Mouse (Mus musculus) kidney, postnatal 10 days (tissue): ENCODE measurements at regions not wholly inside any gene's neighbourhood (a gene's known extent, or its start where the extent isn't known, plus 50 kb on each side); places are given as distances from the start of the nearest gene placed in this dataset.
A peak's percentile ranks its signal among the peaks of the same experiment; 100 is the strongest.

ENCODE experiments used
- DNase-seq: peaks from one replicate; pipeline ENCODE4 v3.0.0; 2021; ENCODE audit warnings: mixed read lengths

GRCm38 (mm10) chr4:39508866-39509265 lies 58.8 kb downstream of the 1700009N14Rik start:
- no peak for DNase-seq

GRCm38 (mm10) chr4:39527492-39527891 lies 77.4 kb downstream of the 1700009N14Rik start:
- no peak for DNase-seq

- no peak for DNase-seq
Measured at GRCm38 (mm10) chr4:39528661-39529060, 78.6 kb downstream of the 1700009N14Rik start.

GRCm38 (mm10) chr4:39556101-39556763 lies 106.1 kb downstream of the 1700009N14Rik start:
- DNase-seq, result no peak

- no peak for DNase-seq
Measured at GRCm38 (mm10) chr4:39597426-39597825, 147.3 kb downstream of the 1700009N14Rik start.

GRCm38 (mm10) chr4:39605046-39605445 lies 155.0 kb downstream of the 1700009N14Rik start:
- DNase-seq, result no peak

GRCm38 (mm10) chr4:39644136-39644535 lies 194.0 kb downstream of the 1700009N14Rik start:
- no peak for DNase-seq

GRCm38 (mm10) chr4:39644849-39645248 lies 194.8 kb downstream of the 1700009N14Rik start:
- DNase-seq, result no peak

- no peak for DNase-seq
Measured at GRCm38 (mm10) chr4:39660538-39660937, 210.4 kb downstream of the 1700009N14Rik start.

- no peak for DNase-seq
Measured at GRCm38 (mm10) chr4:39672609-39673008, 222.5 kb downstream of the 1700009N14Rik start.

- no peak for DNase-seq
Measured at GRCm38 (mm10) chr4:39695236-39695635, 245.1 kb downstream of the 1700009N14Rik start.

- DNase-seq, result peak; percentile 70
Measured at GRCm38 (mm10) chr4:39697565-39697964, 247.5 kb downstream of the 1700009N14Rik start.

GRCm38 (mm10) chr4:39699347-39699746 lies 249.3 kb downstream of the 1700009N14Rik start:
- no peak for DNase-seq

- no peak for DNase-seq
Measured at GRCm38 (mm10) chr4:39717477-39717876, 267.4 kb downstream of the 1700009N14Rik start.

- DNase-seq, result no peak
Measured at GRCm38 (mm10) chr4:39718691-39719090, 268.6 kb downstream of the 1700009N14Rik start.

- DNase-seq, result no peak
Measured at GRCm38 (mm10) chr4:39719951-39720350, 269.9 kb downstream of the 1700009N14Rik start.

- no peak for DNase-seq
Measured at GRCm38 (mm10) chr4:39721524-39721923, 271.4 kb downstream of the 1700009N14Rik start.

GRCm38 (mm10) chr4:39765586-39765985 lies 315.5 kb downstream of the 1700009N14Rik start:
- no peak for DNase-seq

- no peak for DNase-seq
Measured at GRCm38 (mm10) chr4:39791096-39791495, 341.0 kb downstream of the 1700009N14Rik start.

GRCm38 (mm10) chr4:39809950-39810349 lies 332.9 kb upstream of the Aco1 start:
- DNase-seq, result no peak

- no peak for DNase-seq
Measured at GRCm38 (mm10) chr4:39812766-39813165, 330.1 kb upstream of the Aco1 start.

- no peak for DNase-seq
Measured at GRCm38 (mm10) chr4:39815620-39816019, 327.3 kb upstream of the Aco1 start.

- DNase-seq, result no peak
Measured at GRCm38 (mm10) chr4:39817675-39818074, 325.2 kb upstream of the Aco1 start.

- DNase-seq, result no peak
Measured at GRCm38 (mm10) chr4:39833634-39834033, 309.2 kb upstream of the Aco1 start.
